Mouse (Mus musculus): ENCODE results near the gene Mrgprh.
A peak's percentile ranks its signal among the peaks of the same experiment; 100 is the strongest.
"Not testable (repeated sequence)": the region's sequence is repeated elsewhere in the genome, so short reads cannot be mapped to it uniquely, and the experiment has no call there.

The Mrgprh gene

DNA sequence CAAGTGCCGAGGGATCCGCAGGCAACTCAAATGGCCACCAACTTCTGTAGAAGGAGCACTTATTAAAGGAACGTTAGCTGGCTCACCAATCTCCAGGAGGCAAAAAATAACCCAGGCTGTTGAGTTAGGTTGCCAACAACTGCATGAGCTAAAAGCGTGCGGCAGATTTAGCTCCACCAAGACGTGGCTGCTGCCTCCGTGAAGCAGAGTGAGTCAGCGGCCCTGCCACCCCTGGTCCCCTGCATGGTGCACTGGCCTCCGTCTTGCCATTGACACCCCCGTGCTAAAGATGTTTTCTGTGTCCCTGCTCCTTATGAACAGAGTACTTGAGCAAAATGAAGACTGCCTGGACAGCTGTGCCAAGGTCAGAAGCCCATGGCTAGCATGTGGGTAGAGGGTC is 9.0 kb upstream of the Mrgprh start:
- DNase-seq (ENCODE audit: extremely low read depth, insufficient read length, low spot score) = no peak

DNA sequence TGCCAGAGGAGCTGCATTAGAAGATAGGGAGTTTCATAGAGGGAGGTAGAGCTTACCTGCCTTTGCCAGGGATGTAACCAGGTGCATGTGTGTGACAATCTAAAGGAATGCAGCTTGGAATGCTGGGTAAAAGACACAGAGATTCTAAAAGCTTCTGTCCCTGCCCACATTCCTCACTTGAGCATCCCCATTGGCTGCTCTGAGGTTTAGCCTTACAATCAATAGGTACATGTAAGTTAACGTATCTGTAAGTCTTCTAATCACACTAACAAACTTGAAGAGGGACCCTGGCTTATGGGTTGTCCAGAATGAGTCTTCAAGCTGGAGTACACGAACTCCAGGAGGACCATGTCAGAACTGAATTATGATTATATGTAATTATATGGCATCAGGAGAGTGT is 7.8 kb upstream of the Mrgprh start, which contains the start of gene Mas1:
Gene Mas1, minus strand, starts transcription at position 101 of the 400 bp plus-strand sequence.
- no peak for DNase-seq (ENCODE audit: extremely low read depth, insufficient read length, low spot score)

DNA sequence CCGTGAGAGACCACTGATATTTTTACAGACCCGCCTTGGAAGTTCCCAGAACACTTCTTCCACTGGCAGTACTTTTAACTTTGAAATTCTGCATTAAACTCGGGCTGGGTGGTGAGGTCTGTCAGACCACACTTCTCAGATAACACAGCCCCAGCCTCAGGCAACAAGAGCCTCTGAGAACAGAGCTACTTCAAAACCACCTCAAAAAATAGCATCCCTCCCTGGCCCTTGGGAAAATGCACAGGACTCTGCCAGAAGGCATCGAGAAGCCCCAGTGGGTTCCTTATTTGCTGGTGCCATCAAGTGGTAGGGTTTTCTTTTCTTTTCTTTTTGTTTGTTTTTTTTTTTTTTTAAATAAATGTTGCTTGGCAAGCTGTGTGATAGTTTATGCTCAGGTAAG is 7.2 kb upstream of the Mrgprh start:
- no peak for DNase-seq (ENCODE audit: extremely low read depth, insufficient read length, low spot score)

DNA sequence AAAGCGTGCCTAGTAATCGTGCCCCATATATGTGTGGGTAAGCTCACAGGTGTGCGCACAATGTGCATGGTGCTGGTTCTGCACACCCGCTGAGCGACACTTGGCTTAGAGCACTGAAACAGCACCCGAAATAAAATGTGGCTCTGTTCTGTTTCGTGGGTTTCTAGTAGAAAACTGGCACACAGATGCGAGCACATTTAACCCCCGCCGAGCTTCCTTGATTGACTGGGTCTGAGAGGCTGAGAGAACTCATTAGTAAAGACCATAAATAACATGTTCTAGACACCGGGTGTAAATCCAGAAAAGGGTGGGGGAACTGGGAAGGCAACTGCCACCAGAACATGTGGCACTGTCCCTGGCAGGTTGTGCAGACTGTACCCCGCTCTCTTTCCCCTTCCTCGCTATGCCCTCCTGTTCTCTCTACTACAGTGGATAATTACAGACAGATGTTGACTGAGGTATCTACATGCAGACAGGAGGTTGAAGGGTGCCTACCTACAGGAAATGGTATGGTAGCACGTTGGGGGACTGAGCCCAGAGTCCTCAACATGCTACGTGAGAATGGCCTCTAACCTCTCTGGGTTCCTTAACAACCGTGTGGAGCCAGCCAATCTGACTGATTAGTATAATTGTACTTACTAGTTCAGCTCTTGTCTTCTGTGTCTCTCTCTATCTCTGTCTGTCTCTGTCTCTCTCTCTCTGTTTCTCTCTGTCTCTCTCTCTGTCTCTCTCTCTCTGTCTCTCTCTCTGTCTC is 3.4 kb upstream of the Mrgprh start:
- no peak for DNase-seq (ENCODE audit: extremely low read depth, insufficient read length, low spot score)

DNA sequence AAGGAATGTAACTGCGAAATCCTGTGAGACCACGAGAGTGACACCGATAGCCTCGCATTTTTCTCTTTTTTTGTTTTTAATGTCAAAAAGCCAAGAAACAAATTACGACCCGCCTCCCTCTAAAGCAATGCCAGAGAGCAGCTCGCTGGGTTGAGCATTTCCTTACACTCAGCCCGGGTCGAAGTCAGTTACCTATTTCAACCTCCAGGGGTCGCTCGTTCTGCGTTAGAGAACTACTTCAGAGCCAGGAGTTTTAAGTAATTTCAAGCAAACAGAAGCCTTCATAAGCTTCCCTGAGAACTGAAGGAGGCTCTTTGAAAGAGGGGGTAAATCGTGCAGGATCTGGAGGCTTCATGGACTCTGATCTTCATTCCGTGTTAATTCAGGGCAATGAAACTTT is 4.3 kb downstream of the Mrgprh start:
- peak; percentile 36 for DNase-seq (ENCODE audit: extremely low read depth, insufficient read length, low spot score)

DNA sequence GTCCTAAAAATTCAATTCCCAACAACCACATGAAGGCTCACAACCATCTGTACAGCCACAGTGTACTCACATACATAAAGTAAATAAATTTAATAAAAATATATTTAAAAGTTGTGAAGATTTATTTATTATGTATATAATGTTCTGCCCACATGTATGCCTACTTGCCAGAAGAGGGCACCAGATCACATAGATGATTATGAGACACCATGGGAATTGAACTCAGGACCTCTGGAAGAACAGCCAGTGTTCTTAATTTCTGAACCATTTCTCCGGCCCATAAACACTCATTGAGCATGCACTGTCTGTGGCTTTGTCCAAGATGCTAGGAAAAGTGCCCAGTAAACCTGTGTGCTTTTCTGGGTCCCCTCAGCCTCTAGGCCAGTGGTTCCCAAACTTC is 5.4 kb downstream of the Mrgprh start:
- no peak for DNase-seq (ENCODE audit: extremely low read depth, insufficient read length, low spot score)

DNA sequence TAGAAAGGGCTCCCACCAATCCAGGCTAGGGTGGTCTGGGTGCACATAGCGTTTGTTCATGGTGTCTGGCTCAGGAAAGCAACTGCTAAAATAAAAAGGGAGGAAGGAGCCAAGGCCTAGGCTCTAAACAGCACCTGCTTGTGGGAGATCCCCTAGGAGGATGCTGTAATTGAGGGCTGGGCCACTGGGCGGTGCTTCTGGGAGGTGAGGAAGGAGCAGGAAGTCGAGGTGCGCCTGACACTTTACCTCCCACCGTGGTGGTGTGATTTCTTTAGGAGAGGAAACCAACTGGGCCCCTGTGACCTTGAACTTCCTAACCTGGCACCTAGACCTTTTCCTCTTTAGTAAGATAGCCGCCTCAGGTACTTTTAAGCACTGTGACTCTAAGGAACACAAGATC is 10.8 kb downstream of the Mrgprh start:
- DNase-seq (ENCODE audit: extremely low read depth, insufficient read length, low spot score) = no peak

DNA sequence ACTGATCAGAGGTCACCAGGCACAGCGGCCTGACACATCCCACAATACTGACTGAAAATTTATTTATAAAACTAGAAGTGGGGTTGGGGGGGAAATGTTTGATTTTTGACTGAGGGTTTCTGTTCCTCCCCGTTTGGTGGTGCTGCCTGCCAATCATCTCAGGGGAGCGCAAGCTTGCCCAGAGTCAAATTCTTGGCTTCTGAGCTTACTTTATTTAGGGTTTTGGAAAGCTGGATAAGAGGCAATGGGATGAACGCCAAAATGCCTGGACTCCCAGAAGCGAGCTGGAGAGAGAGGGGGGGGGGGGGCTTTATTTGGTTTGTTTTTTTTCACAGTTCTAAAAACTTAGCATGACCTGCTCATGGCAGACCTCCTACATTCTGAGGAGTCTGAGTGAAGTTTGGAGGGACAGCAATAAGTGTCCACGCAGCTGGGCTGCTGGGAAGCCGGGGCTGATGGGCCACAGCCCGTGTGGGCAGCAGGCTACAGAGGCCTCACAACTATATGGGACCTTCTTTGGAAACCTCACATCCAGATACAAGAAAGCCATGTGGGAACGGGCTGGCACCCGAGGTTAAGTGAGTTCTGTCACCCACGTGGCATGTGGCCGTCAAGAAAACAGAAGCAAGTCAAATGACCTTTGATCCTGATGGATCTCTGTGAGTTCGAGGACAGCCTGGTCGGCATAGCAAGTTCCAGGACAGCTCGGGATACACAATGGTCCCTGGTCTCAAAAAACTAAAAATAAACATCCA is 11.4 kb downstream of the Mrgprh start:
- no peak for DNase-seq (ENCODE audit: extremely low read depth, insufficient read length, low spot score)

DNA sequence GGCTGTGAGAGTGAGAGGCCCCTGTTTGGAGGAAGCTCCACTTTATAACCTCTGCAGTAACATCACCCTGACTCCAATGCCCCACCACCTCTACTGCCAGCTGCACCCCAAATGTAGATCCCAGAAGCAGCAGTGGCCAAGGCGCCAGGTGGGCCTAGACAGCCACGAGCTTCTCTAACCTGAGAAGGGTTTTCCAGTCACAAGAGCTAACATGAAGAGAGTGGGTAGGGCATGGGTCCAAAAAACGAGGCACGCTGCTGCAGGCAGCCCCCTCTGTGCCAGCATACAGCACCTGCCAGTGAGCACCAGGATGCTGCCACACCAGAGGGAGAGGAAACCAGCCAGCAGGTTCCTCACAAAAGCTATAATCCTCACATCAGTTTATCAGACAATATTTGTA is 15.2 kb downstream of the Mrgprh start:
- no peak for DNase-seq (ENCODE audit: extremely low read depth, insufficient read length, low spot score)

DNA sequence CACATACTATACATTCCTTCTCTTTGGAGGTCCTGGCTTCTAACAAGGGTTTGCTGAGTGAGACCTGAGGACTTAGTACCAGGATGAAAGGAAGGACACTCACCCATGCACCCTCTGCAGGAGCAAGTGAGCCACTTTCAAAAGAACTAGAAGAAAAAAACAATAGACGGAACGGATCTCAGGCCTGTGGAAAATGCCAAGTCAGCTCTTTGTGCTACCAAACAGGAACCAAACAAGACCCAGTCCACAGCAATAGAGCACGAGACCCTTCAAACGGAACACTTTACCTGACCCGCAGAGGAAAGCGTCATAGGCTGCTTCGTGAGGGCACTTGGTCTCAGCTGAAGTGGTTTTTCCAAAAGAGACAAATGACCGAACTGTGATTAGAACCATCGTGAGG is 16.2 kb downstream of the Mrgprh start:
- no peak for DNase-seq (ENCODE audit: extremely low read depth, insufficient read length, low spot score)

DNA sequence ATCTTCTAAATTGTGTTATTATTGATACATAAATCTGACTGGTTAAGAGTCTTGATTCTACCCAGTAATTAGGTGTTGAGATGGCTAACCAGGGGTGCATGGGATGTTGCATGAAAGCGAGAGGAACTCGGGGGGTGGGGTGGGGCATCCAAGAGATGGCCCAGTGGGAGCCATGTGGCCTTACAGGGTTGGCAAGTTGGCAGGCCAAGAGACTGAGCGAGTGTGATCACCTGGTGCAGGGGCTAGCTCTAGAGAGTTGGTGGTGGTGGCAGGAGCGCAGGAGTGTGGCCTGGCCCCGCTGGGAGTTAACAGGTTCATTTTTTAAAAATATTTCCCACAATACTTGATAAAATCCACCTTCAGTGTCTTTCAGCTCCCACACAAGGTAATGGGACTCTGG is 21.8 kb downstream of the Mrgprh start:
- no peak for DNase-seq (ENCODE audit: extremely low read depth, insufficient read length, low spot score)

DNA sequence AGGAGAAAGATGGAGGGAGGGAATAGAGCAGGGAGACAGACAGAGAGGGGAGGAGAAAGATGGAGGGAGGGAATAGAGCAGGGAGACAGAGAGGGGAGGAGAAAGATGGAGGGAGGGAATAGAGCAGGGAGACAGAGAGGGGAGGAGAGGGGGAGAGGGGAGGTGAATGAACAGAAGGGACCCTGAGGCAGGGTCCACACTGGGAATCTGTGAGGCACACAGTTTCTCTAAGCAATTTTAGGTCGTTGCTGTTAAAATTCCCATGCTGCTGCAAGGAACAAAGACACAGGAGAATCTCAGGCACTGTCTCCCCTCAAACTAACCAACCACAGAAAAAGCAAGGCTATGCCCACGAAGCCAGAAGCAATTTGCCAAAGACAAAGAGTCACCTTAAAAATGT is 22.8 kb downstream of the Mrgprh start:
- not testable (repeated sequence) for DNase-seq (ENCODE audit: extremely low read depth, insufficient read length, low spot score)

DNA sequence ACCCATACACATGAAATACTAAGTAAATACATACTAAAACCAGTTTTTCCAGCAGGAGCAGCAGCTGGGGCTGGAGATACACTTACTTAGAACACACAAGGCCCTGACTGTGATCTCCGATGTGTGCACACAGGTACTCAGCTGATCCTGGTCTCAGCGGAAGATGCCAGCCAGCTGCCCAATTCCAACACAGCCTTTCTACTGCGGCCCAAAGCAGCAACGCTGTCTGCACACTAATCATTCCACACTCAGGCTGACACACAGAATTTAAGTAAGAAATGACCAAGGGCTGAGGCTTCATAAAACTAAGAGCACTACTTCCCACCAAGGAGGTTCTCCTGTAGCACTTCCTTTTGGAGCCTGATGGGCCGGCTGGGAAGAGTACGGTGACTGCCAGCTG is 26.5 kb downstream of the Mrgprh start:
- no peak for DNase-seq (ENCODE audit: extremely low read depth, insufficient read length, low spot score)

DNA sequence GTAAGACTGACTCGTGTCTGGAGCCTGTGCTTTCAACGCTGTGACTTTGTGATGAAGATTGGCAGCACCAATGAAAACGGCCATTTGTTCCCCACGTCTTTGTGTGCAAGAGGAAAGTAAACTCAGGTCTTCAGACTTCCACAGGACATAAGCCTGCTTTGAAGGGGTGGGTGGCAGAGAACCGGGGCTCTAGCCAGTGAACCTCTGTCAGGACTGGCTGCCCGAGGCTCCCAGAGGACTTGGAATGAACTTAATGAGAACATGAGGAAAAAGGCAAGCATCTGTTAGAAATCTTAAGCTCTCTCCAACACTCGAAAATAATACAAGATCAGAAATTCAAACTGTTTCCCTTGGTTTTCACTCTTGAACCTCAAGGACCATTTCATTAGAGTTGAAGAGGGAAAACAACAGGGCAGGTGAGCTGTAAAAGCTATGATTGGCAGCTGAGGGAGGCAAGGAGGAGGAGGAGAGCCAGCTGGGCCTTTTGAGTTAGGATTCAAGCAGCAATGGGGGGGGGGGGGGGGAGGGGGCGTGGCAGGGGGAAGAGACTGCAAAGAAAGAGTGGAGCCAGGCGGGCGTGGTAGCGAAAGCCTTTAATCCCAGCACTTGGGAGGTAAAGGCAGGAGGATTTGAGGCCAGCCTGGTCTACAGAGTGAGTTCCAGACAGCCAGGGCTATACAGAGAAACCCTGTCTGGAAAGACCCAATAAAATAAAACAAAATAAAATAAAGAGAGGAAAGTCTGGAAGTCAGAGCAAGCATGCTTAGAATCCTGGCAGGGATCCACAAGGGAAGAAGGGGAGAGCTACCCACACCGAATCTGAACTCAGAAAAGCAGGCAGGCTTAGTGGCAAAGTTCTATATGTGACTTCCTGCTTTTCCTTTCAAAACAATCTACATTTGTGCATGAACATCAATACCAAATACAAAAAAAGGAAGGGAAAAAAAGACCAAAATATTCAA is 27.8 kb downstream of the Mrgprh start:
- DNase-seq (ENCODE audit: extremely low read depth, insufficient read length, low spot score) = no peak

DNA sequence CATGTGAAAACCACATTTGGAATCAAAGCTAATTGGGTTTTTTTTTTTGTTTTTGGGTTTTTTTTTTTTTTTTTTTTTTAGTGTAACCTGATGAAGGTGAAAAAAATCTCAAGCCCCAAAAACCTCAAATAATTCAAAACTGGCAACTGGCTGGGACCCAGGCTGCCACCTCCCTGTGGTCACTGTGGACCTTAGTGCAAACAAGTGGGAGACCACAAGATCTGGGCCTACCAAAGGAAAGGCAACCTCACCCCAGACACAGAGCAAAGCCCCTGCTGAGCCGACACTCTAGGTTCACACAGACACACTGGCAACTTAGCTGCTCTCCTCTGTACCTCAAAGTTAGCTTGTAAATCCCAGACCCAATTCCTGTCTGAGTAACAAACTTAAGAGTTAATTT is 28.5 kb downstream of the Mrgprh start:
- no peak for DNase-seq (ENCODE audit: extremely low read depth, insufficient read length, low spot score)

DNA sequence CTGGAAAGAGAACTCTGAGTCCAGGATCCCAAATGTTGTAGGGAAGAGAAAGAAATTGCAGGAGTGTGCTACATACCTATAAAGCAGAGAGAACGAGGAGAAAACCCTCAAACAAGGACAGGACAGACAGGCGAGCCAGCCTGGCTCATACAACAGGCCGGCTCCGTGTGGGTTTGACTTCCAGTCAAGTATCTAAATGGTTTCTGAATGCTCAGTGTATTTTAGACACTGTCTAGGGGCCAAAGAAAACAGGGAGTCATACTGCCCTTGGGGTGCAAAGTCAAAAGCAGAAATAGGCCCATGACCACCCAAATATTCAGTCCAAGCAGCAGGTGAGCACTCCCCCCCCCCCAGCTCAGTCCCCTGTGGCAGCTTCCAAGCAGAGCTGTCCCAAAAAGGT is 30.0 kb downstream of the Mrgprh start:
- DNase-seq (ENCODE audit: extremely low read depth, insufficient read length, low spot score) = no peak

DNA sequence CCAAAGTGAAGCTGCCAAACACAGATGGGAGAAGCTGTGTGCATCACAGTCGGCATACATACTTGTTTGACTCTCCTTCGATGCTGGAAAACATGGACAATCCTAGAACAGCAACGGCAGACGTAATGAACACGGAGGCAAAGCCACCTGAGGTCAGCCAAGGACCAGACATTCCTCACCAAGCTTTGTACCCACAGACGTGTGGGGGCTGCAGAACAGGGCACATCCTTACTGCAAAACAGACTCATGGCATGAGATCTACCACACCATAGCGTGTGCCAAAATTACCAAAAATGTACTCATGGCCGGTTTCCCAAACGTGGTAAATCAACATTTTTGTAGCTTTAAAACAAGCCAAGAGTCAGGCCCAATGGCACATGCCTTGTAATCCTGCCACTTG is 30.6 kb downstream of the Mrgprh start:
- DNase-seq (ENCODE audit: extremely low read depth, insufficient read length, low spot score) = no peak

DNA sequence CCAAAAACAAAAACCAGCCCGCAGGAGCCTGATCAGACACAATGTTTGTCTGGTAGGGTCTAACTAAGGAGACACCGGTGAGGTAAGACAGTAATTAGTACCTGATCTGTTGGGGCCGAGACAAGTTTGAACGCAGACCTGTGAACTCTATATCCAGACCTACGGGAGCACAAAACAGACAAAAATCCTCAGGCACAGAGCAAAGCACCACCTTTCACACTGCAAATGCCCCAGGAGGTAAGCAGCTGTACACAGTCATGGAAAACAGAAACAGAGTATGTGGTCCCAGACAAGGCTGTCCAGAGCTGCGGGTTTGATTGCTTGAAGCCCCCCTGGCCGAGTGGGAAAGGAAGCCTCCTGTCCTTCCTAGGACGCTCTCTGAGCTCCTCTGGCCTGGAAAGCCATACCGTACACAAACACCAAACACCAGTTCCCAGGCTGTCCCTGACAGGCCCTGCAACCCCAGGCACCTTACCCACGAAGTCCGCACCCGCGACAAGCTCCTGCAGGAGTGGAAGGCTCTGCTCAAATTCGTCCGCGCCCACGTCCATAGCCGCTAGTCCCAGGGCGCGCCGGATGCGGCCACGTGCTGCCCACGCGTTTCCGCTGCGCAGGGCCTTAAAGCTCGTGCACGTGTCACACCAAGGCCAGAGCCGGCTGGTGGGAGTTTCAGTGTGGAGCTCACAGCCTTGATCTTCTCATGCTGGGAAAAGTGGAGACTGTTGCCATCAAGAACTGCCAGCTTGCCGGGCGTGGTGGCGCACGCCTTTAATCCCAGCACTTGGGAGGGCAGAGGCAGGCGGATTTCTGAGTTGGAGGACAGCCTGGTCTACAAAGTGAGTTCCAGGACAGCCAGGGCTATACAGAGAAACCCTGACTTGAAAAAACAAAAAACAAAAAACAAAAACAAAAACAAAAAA is 33.8 kb downstream of the Mrgprh start, which contains the start of gene Pnldc1:
Gene Pnldc1, minus strand, starts transcription at position 870 of the 920 bp plus-strand sequence.
- DNase-seq (ENCODE audit: extremely low read depth, insufficient read length, low spot score) = peak; percentile 27

DNA sequence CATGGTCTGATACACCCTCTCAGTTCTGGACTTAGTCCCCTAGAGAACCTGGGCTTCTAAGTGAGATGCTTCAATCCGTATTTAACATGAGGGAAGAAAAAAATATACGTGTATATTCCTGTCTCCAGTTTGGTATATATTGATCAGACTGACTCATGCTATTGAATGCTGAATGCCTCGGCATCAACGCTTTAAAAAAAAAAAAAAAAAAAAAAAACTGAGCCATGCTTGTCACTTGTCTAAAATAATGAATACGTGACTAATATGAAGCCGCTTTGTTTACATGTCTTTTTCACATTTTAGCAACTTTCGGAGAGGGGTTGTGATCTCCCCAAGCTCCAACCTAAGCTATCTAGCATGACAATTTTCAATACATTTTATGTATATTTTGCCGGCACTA is 34.6 kb downstream of the Mrgprh start:
- no peak for DNase-seq (ENCODE audit: extremely low read depth, insufficient read length, low spot score)

DNA sequence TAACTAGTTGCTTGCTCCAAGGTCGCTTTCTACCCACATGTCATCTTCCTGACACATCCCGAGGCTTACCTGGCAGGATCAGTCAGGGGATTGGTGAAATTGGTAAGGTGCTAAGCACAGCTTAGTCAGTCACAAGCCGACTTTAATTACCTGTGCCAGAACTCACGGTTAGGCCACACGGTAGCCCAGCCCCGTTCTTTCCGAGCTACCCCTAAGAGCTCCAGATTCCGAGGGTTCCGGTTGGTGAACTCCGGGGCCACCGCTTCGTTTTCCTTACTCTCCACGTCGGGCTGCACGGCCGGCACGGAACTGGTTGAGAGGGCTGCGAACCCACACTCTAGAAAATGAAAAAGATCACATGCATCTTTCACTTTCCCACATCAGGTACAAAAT is 39.6 kb downstream of the Mrgprh start, which contains the start of gene Tcp1:
Gene Tcp1, plus strand, starts transcription at position 214 of the 393 bp plus-strand sequence.
- no peak for DNase-seq (ENCODE audit: extremely low read depth, insufficient read length, low spot score)
